Mouse (Mus musculus) liver, embryonic 15.5 days (tissue): Measurements from ENCODE around the gene Akap11. TPM values are rescaled to one million over a fixed set of nuclear protein-coding genes. Genes with fewer than 3 reads are reported as not detected.
A peak's percentile ranks its signal among the peaks of the same experiment; 100 is the strongest.

Experiments
- ATAC-seq: fragments of 200-750 bp; cut with Nextera tagmentation; 2 replicates; pipeline ENCODE4 v1.8.0; 2017; ENCODE audit warnings: moderate number of reproducible peaks, mild to moderate bottlenecking, moderate library complexity; ENCODE audit not compliant: insufficient read depth
- H3K27ac ChIP-seq: fragments of 300-500 bp; sonication (generic); replicated peaks from 2 replicates; pipeline ENCODE4 v1.5.1; 2015; ENCODE audit warnings: mild to moderate bottlenecking, inconsistent platforms
- H3K27me3 ChIP-seq: fragments of 300-500 bp; sonication (generic); 2 replicates; pipeline ENCODE4 v1.6.1; 2015; ENCODE audit warnings: mild to moderate bottlenecking, inconsistent platforms
- H3K36me3 ChIP-seq: fragments of 300-500 bp; sonication (generic); replicated peaks from 2 replicates; pipeline ENCODE4 v1.6.1; 2015; ENCODE audit warnings: moderate library complexity, mild to moderate bottlenecking, inconsistent platforms
- H3K4me1 ChIP-seq: fragments of 300-500 bp; sonication (generic); replicated peaks from 2 replicates; pipeline ENCODE4 v1.6.1; 2015; ENCODE audit warnings: inconsistent platforms
- H3K4me2 ChIP-seq: fragments of 300-500 bp; sonication (generic); 2 replicates; pipeline ENCODE4 v1.6.1; 2015; ENCODE audit warnings: moderate library complexity, mild to moderate bottlenecking, inconsistent platforms
- H3K4me3 ChIP-seq: fragments of 300-500 bp; sonication (generic); replicated peaks from 2 replicates; pipeline ENCODE4 v1.5.1; 2015; ENCODE audit warnings: mild to moderate bottlenecking, inconsistent platforms
- H3K9ac ChIP-seq: fragments of 300-500 bp; sonication (generic); 2 replicates; pipeline ENCODE4 v1.6.1; 2015; ENCODE audit warnings: moderate library complexity, mild to moderate bottlenecking, inconsistent platforms
- H3K9me3 ChIP-seq: fragments of 300-500 bp; sonication (generic); replicated peaks from 2 replicates; pipeline ENCODE4 v1.6.1; 2016; ENCODE audit warnings: inconsistent platforms
- WGBS: fragments of 180-500 bp; shearing (Covaris S2); methylation state at CpG from one replicate; pipeline ENCODE4 v1.1.7; 2015; ENCODE audit warnings: mixed read lengths; ENCODE audit not compliant: insufficient replicate concordance; 5-methylcytosine and 5-hydroxymethylcytosine counted together
- polyA plus RNA-seq: library from polyadenylated mRNA; unstranded; fragments of >200 nt; fragmentation: Nextera tagmentation; extraction: Ambion mirVana; gene quantifications from 2 replicates; pipeline ENCODE4 v1.2.1, GENCODE M21; 2015

Gene Akap11
- polyA plus RNA-seq, 1 experiment from 2014 or later: 6.7 TPM

- no peaks in the 10 kb centered on the region for H3K9me3 ChIP-seq
- peak; percentile 66 for ATAC-seq
- no peak overlapping the region for H3K4me3 ChIP-seq
- no peak overlapping the region for H3K9ac ChIP-seq
- no peak overlapping the region for H3K27ac ChIP-seq
- 22% methylated on average over 14 of the region's 14 CpGs for WGBS
- H3K27me3 ChIP-seq: no peaks in the 10 kb centered on the region
- no peaks in the 10 kb centered on the region for H3K36me3 ChIP-seq
- H3K4me1 ChIP-seq: no peaks in the 10 kb centered on the region
- no peak overlapping the region for H3K4me2 ChIP-seq
Observed at GRCm38 (mm10) chr14:78482385-78483231, 54.0 kb downstream of the Akap11 start.

DNA sequence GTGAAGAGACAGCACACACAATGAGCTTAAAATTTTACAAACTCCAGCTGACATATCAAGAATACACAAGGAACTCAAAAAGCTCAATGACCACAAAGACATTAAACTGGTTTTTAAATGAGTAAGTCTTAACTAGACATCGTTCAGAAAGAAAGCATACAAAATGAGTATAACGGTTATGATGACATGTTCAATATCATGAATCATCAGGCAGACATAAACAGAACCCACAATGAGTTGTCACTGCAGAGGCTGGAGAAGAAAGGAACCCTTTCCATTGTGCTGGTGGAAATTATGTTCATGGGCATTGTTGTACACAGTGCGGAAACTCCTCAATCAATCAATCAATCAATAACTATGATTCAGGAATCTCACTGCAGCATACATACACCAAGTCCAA, 62.5 kb downstream of the Akap11 start:
- Histone ChIP-seq H3K27ac (no peak overlapping the region), H3K4me3 (no peak overlapping the region), H3K27me3 (no peaks in the 10 kb centered on the region), H3K9ac (no peak overlapping the region), H3K4me2 (no peak overlapping the region), H3K36me3 (no peaks in the 10 kb centered on the region), H3K4me1 (no peaks in the 10 kb centered on the region), H3K9me3 (no peaks in the 10 kb centered on the region)
- ATAC-seq: no peak
- 73% methylated on average over 3 of the region's 3 CpGs for WGBS

GRCm38 (mm10) chr14:78470714-78471113, 65.9 kb downstream of the Akap11 start:
- H3K4me3 ChIP-seq: no peak overlapping the region
- H3K9me3 ChIP-seq: no peaks in the 10 kb centered on the region
- ATAC-seq: no peak
- H3K9ac ChIP-seq: no peak overlapping the region
- no peaks in the 10 kb centered on the region for H3K27me3 ChIP-seq
- H3K4me2 ChIP-seq: no peak overlapping the region
- WGBS: 72% methylated on average over 4 of the region's 4 CpGs
- H3K27ac ChIP-seq: no peak overlapping the region
- H3K4me1 ChIP-seq: no peaks in the 10 kb centered on the region
- no peaks in the 10 kb centered on the region for H3K36me3 ChIP-seq

DNA sequence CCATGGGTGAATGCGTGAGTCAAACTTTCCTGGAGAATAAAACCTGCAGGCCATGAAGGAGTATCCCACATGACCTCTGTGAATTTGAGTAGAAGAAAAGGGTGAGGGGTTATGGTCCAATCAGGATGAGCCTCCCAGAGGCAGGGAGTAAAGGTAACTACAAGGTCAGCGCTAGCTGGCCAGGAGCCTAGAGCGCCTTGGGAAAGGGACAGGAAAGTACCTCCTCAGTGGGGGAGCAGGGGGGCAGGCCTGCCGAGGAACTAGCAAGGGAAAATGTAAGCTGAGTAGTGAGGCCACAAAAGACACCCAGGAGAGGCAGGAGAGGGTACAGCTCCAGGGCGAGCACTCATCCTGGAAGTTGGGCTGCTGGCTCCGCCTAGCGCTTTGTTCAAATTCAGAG, 67.6 kb downstream of the Akap11 start:
- WGBS: 77% methylated on average over 7 of the region's 7 CpGs
- H3K36me3 ChIP-seq: no peaks in the 10 kb centered on the region
- no peak overlapping the region for H3K27ac ChIP-seq
- H3K4me3 ChIP-seq: no peak overlapping the region
- no peak overlapping the region for H3K9ac ChIP-seq
- H3K27me3 ChIP-seq: no peaks in the 10 kb centered on the region
- no peak for ATAC-seq
- no peaks in the 10 kb centered on the region for H3K4me1 ChIP-seq
- H3K4me2 ChIP-seq: no peak overlapping the region
- H3K9me3 ChIP-seq: no peaks in the 10 kb centered on the region

GRCm38 (mm10) chr14:78467994-78468393, 68.6 kb downstream of the Akap11 start:
- Histone ChIP-seq H3K4me1 (no peaks in the 10 kb centered on the region), H3K4me3 (no peak overlapping the region), H3K27me3 (no peaks in the 10 kb centered on the region), H3K9me3 (no peaks in the 10 kb centered on the region), H3K27ac (no peak overlapping the region), H3K36me3 (no peaks in the 10 kb centered on the region), H3K4me2 (no peak overlapping the region), H3K9ac (no peak overlapping the region)
- no peak for ATAC-seq
- WGBS: 64% methylated on average over 4 of the region's 4 CpGs

GRCm38 (mm10) chr14:78464353-78464752, 72.3 kb downstream of the Akap11 start:
- no peak overlapping the region for H3K9ac ChIP-seq
- no peaks in the 10 kb centered on the region for H3K36me3 ChIP-seq
- no peak overlapping the region for H3K27ac ChIP-seq
- H3K4me2 ChIP-seq: no peak overlapping the region
- no peaks in the 10 kb centered on the region for H3K27me3 ChIP-seq
- H3K4me3 ChIP-seq: no peak overlapping the region
- WGBS: 55% methylated on average over 4 of the region's 4 CpGs
- no peaks in the 10 kb centered on the region for H3K4me1 ChIP-seq
- no peak for ATAC-seq
- H3K9me3 ChIP-seq: no peaks in the 10 kb centered on the region

DNA sequence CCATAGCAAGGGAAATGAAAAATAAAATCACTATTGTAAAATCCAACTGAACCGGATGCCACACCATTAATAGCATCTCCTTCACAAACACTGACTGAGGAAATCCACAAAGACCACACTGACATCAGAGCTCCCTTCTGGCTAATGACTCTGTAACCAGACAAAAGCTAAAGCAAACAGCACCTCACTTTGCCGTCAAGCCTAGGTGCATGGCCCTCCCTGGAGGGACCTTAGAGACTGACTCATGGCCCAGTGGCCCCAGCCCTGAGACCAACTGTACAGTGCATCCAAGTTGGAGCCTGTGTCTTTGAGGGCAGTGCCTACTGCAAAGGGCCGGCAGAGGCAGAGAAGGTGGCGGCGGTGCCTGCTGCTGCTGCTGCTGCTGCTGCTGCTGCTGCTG, 77.5 kb downstream of the Akap11 start:
- WGBS: 56% methylated on average over 5 of the region's 5 CpGs
- no peaks in the 10 kb centered on the region for H3K27me3 ChIP-seq
- no peaks in the 10 kb centered on the region for H3K4me1 ChIP-seq
- no peak for ATAC-seq
- no peaks in the 10 kb centered on the region for H3K9me3 ChIP-seq
- H3K4me3 ChIP-seq: no peak overlapping the region
- H3K36me3 ChIP-seq: no peaks in the 10 kb centered on the region
- H3K4me2 ChIP-seq: no peak overlapping the region
- H3K27ac ChIP-seq: no peak overlapping the region
- no peak overlapping the region for H3K9ac ChIP-seq

DNA sequence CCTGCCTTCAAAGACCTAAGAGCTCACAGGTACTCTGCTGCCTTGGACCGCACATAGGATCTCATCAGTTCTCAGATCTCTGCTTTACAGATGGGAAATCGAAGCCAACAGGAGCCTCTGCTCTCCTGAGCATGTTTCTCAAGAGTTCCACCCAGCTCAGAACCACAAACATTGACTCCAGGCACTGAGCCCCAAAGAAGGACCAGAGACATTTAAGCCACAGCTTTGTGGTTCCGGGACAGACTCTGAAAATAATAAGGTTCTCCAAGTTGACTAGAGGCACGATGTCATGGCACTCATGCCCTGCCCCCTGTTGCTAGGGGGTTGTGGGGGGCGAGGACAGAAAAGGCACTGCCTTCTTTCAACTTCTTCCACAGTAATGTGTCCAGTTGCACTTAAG, 77.9 kb downstream of the Akap11 start:
- no peak overlapping the region for H3K9ac ChIP-seq
- no peak overlapping the region for H3K4me3 ChIP-seq
- 47% methylated on average over 5 of the region's 5 CpGs for WGBS
- H3K27ac ChIP-seq: no peak overlapping the region
- no peaks in the 10 kb centered on the region for H3K27me3 ChIP-seq
- H3K4me2 ChIP-seq: no peak overlapping the region
- no peaks in the 10 kb centered on the region for H3K36me3 ChIP-seq
- ATAC-seq: no peak
- no peaks in the 10 kb centered on the region for H3K4me1 ChIP-seq
- no peaks in the 10 kb centered on the region for H3K9me3 ChIP-seq

- Histone ChIP-seq H3K4me3 (no peak overlapping the region), H3K27me3 (no peaks in the 10 kb centered on the region), H3K9ac (no peak overlapping the region), H3K9me3 (no peaks in the 10 kb centered on the region), H3K4me1 (no peaks in the 10 kb centered on the region), H3K4me2 (no peak overlapping the region), H3K36me3 (no peaks in the 10 kb centered on the region), H3K27ac (no peak overlapping the region)
- 81% methylated on average over 5 of the region's 5 CpGs for WGBS
- no peak for ATAC-seq
Observed at GRCm38 (mm10) chr14:78454970-78455369, 81.6 kb downstream of the Akap11 start.

- Histone ChIP-seq H3K36me3 (no peaks in the 10 kb centered on the region), H3K27ac (no peak overlapping the region), H3K4me2 (no peak overlapping the region), H3K27me3 (no peaks in the 10 kb centered on the region), H3K9me3 (no peaks in the 10 kb centered on the region), H3K4me3 (no peak overlapping the region), H3K4me1 (no peaks in the 10 kb centered on the region), H3K9ac (no peak overlapping the region)
- WGBS: 49% methylated on average over 11 of the region's 11 CpGs
- ATAC-seq: no peak
Observed at GRCm38 (mm10) chr14:78448807-78449406, 87.7 kb downstream of the Akap11 start.

DNA sequence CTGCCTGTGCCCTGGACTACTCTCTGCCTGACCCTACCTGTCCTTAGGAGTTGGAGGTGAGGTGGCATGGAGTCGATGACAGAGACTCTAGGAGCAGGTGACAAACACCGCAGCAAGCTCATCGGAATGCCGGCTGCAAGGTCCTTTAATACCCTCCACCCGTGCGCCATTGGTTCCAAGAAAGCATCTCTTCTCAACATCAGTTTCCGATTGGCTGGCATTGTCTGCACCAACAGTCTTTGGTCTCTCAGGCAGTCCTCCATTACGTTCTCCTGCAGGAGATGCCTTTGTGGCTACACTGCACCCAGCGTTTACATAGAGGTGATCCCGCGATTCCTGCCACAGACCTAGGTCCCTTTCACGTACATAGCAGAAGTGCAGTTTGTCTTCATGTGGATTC, 88.6 kb downstream of the Akap11 start:
- no peaks in the 10 kb centered on the region for H3K27me3 ChIP-seq
- H3K4me3 ChIP-seq: no peak overlapping the region
- H3K36me3 ChIP-seq: no peaks in the 10 kb centered on the region
- no peaks in the 10 kb centered on the region for H3K9me3 ChIP-seq
- 77% methylated on average over 12 of the region's 12 CpGs for WGBS
- H3K4me1 ChIP-seq: no peaks in the 10 kb centered on the region
- no peak overlapping the region for H3K27ac ChIP-seq
- no peak overlapping the region for H3K9ac ChIP-seq
- H3K4me2 ChIP-seq: no peak overlapping the region
- ATAC-seq: no peak
